Comparison of ENCODE assay signal across 15 mouse cellular contexts in genomic region chr1:122454881-122455280, GRCm38 (mm10).
"Had no signal": no experiment of that assay in that cellular context is flagged by ENCODE, and none has a peak within 500 bp of the region (broad histone marks: within the 10 kb centered on the region; RNA-seq: fewer than 3 reads in every experiment).

No protein-coding gene starts in this region.

- H3K27me3 ChIP-seq: liver, embryonic 13.5 days; midbrain, embryonic 12.5 days; stomach, embryonic 15.5 days had no signal

- H3K4me3 ChIP-seq: left cerebral cortex, adult 2 months; liver, embryonic 13.5 days; midbrain, embryonic 12.5 days; stomach, embryonic 15.5 days had no signal

- H3K36me3 ChIP-seq: liver, embryonic 13.5 days; midbrain, embryonic 12.5 days; stomach, embryonic 15.5 days had no signal

- DNase-seq: kidney, adult 18-20 months; kidney, postnatal 14 days; kidney, postnatal 4 days; liver, embryonic 13.5 days; lung, adult 2 months; right cerebral cortex, adult 18-20 months; right cerebral cortex, postnatal 14 days; right cerebral cortex, postnatal 4 days; thymus, postnatal 25 days had no signal

- H3K9me3 ChIP-seq: liver, embryonic 13.5 days; midbrain, embryonic 12.5 days; stomach, embryonic 15.5 days had no signal

- H3K9ac ChIP-seq: liver, embryonic 13.5 days; midbrain, embryonic 12.5 days; stomach, embryonic 15.5 days had no signal

- H3K4me2 ChIP-seq: liver, embryonic 13.5 days; midbrain, embryonic 12.5 days; stomach, embryonic 15.5 days had no signal

- H3K27ac ChIP-seq: left cerebral cortex, adult 2 months; liver, embryonic 13.5 days; macrophage; midbrain, embryonic 12.5 days; stomach, embryonic 15.5 days had no signal

- H3K4me1 ChIP-seq: liver, embryonic 13.5 days; midbrain, embryonic 12.5 days; stomach, embryonic 15.5 days had no signal

- ATAC-seq: intestine, embryonic 16.5 days; midbrain, embryonic 16.5 days had no signal
